Comparison of ENCODE assay signal across 24 mouse cellular contexts in the genomic region with DNA sequence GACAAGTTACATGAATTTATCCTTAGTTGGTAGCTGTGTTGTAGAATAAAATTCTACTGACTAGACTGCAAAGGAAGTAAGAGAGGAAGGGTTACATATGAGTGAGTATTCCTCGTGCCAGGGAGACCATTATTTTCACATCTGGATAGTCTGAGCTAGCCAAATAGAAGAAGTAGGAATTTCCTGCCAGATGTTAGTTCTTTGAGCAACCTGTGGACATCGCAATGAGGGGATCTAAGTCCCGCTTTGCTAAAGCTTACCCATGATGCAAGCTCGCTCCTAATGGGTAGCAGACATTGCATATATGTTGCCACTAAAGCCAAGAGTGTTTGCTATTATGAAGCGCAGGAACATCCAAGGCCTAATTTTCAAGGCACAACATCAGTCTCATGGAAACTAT. TPM values are rescaled to one million over a fixed set of nuclear protein-coding genes. Genes with fewer than 3 reads are reported as not detected.
A peak's percentile ranks its signal among the peaks of the same experiment; 100 is the strongest.
DNase-seq lines count a peak whose midpoint lies in the region; ATAC-seq and TF ChIP-seq lines count a peak whose summit lies in the region.
"Had no signal": no experiment of that assay in that cellular context is flagged by ENCODE, and none has a peak within 500 bp of the region (broad histone marks: within the 10 kb centered on the region; RNA-seq: fewer than 3 reads in every experiment).

No protein-coding gene starts in this region.

- peaks cover 12% of the 10 kb centered on the region for H3K4me1 ChIP-seq in heart, embryonic 11.5 days (ENCODE audit: control insufficient read depth, insufficient read depth, low read length)
- H3K4me1 ChIP-seq in embryonic facial prominence, embryonic 12.5 days, result peaks cover 7% of the 10 kb centered on the region; the same call in 1 of the 2 replicates
- peaks cover 17% of the 10 kb centered on the region for H3K4me1 ChIP-seq in limb, embryonic 12.5 days (replicated peaks)
- 0 out of 2 replicates have a peak, but pooled peaks cover 4% of the 10 kb centered on the region for H3K4me1 ChIP-seq in intestine, postnatal 0 days (replicated peaks; ENCODE audit: control insufficient read depth, insufficient read depth, low read length)
- H3K4me1 ChIP-seq: liver, embryonic 13.5 days; lung, embryonic 15.5 days; neural tube, embryonic 12.5 days had no signal

- DNase-seq in heart, adult 11 months, result peak; percentile 57
- DNase-seq in 416B (ENCODE audit: low read depth), result peak; percentile 24
- no peak for DNase-seq in kidney, adult 11 months
- DNase-seq in lung, postnatal 14 days, result no peak
- DNase-seq: adrenal gland, adult 8-10 months; cerebellum, adult 9-10 months; forebrain, postnatal 0 days; gastrocnemius, adult 2 months; heart, adult 18-20 months; heart, postnatal 4 days; liver, embryonic 13.5 days; right cerebral cortex, adult 18-20 months had no signal

- H3K9ac ChIP-seq in heart, embryonic 11.5 days (ENCODE audit: low read depth, low read length), result no peak overlapping the region
- H3K9ac ChIP-seq in embryonic facial prominence, embryonic 12.5 days, result no peak overlapping the region
- H3K9ac ChIP-seq in limb, embryonic 12.5 days (replicated peaks), result no peak overlapping the region
- H3K9ac ChIP-seq in intestine, postnatal 0 days (ENCODE audit: low read depth, low read length), result no peak overlapping the region
- H3K9ac ChIP-seq: forebrain, postnatal 0 days; liver, embryonic 13.5 days; lung, embryonic 15.5 days; midbrain, embryonic 12.5 days; neural tube, embryonic 12.5 days had no signal

- H3K4me3 ChIP-seq in heart, embryonic 11.5 days (ENCODE audit: low read depth, low read length), result no peak overlapping the region
- no peak overlapping the region for H3K4me3 ChIP-seq in embryonic facial prominence, embryonic 12.5 days
- no peak overlapping the region for H3K4me3 ChIP-seq in limb, embryonic 12.5 days (replicated peaks)
- no peak overlapping the region for H3K4me3 ChIP-seq in intestine, postnatal 0 days (ENCODE audit: low read depth, low read length)
- H3K4me3 ChIP-seq: gastrocnemius, adult 2 months; liver, embryonic 13.5 days; lung, embryonic 15.5 days; midbrain, embryonic 12.5 days; neural tube, embryonic 12.5 days had no signal

- WGBS in heart, embryonic 11.5 days (ENCODE audit: insufficient replicate concordance), result 83% methylated on average over 5 of the region's 5 CpGs
- WGBS in embryonic facial prominence, embryonic 12.5 days, result 38% methylated on average over 5 of the region's 5 CpGs
- 28% methylated on average over 5 of the region's 5 CpGs for WGBS in limb, embryonic 12.5 days
- 73% methylated on average over 5 of the region's 5 CpGs for WGBS in intestine, postnatal 0 days

- no peaks in the 10 kb centered on the region for H3K9me3 ChIP-seq in heart, embryonic 11.5 days (replicated peaks; ENCODE audit: control insufficient read depth, low read length)
- H3K9me3 ChIP-seq in embryonic facial prominence, embryonic 12.5 days, result no peaks in the 10 kb centered on the region
- H3K9me3 ChIP-seq in limb, embryonic 12.5 days, result no peaks in the 10 kb centered on the region
- H3K9me3 ChIP-seq in intestine, postnatal 0 days (ENCODE audit: control insufficient read depth), result no peaks in the 10 kb centered on the region
- H3K9me3 ChIP-seq: liver, embryonic 13.5 days; lung, embryonic 15.5 days; midbrain, embryonic 12.5 days; neural tube, embryonic 12.5 days had no signal

- TF ChIP-seq CTCF in intestine, postnatal 0 days (IDR thresholded peaks at IDR 0.05; ENCODE audit: low read depth), result no peak

- H3K36me3 ChIP-seq in heart, embryonic 11.5 days (ENCODE audit: control insufficient read depth, insufficient read depth, low read length), result no peaks in the 10 kb centered on the region
- no peaks in the 10 kb centered on the region for H3K36me3 ChIP-seq in embryonic facial prominence, embryonic 12.5 days
- no peaks in the 10 kb centered on the region; the same call in 1 of the 2 replicates for H3K36me3 ChIP-seq in limb, embryonic 12.5 days
- H3K36me3 ChIP-seq in intestine, postnatal 0 days (ENCODE audit: control insufficient read depth, insufficient read depth), result no peaks in the 10 kb centered on the region
- H3K36me3 ChIP-seq: lung, embryonic 15.5 days; midbrain, embryonic 12.5 days; neural tube, embryonic 12.5 days had no signal

- no peak overlapping the region for H3K4me2 ChIP-seq in heart, embryonic 11.5 days
- no peak overlapping the region for H3K4me2 ChIP-seq in embryonic facial prominence, embryonic 12.5 days (replicated peaks)
- no peak overlapping the region for H3K4me2 ChIP-seq in limb, embryonic 12.5 days
- no peak overlapping the region for H3K4me2 ChIP-seq in intestine, postnatal 0 days (replicated peaks; ENCODE audit: low read depth)
- H3K4me2 ChIP-seq: liver, embryonic 13.5 days; lung, embryonic 15.5 days; midbrain, embryonic 12.5 days; neural tube, embryonic 12.5 days had no signal

- H3K27ac ChIP-seq in heart, embryonic 11.5 days (ENCODE audit: low read depth, low read length), result no peak overlapping the region
- H3K27ac ChIP-seq in embryonic facial prominence, embryonic 12.5 days, result 0 out of 2 replicates have a peak overlapping the region, but pooled peaks have one; percentile 41
- peak overlapping the region; percentile 35; the same call in 1 of the 2 replicates for H3K27ac ChIP-seq in limb, embryonic 12.5 days
- no peak overlapping the region for H3K27ac ChIP-seq in intestine, postnatal 0 days (ENCODE audit: low read depth, low read length)
- H3K27ac ChIP-seq: gastrocnemius, adult 2 months; kidney, postnatal 0 days; liver, embryonic 13.5 days; lung, embryonic 15.5 days; macrophage; midbrain, embryonic 12.5 days; neural tube, embryonic 12.5 days had no signal

- H3K27me3 ChIP-seq in heart, embryonic 11.5 days (ENCODE audit: control insufficient read depth, insufficient read depth, low read length), result no peaks in the 10 kb centered on the region
- no peaks in the 10 kb centered on the region for H3K27me3 ChIP-seq in embryonic facial prominence, embryonic 12.5 days
- H3K27me3 ChIP-seq in limb, embryonic 12.5 days, result no peaks in the 10 kb centered on the region
- no peaks in the 10 kb centered on the region for H3K27me3 ChIP-seq in intestine, postnatal 0 days (replicated peaks; ENCODE audit: control insufficient read depth, insufficient read depth, low read length)
- H3K27me3 ChIP-seq: liver, embryonic 13.5 days; lung, embryonic 15.5 days; midbrain, embryonic 12.5 days; neural tube, embryonic 12.5 days; Patski had no signal

- no peak for ATAC-seq in heart, embryonic 11.5 days (replicated peaks; ENCODE audit: insufficient number of reproducible peaks, low FRiP score, low TSS enrichment)
- no peak for ATAC-seq in embryonic facial prominence, embryonic 12.5 days (ENCODE audit: insufficient number of reproducible peaks, insufficient read depth, low FRiP score, low TSS enrichment)
- ATAC-seq in limb, embryonic 12.5 days (ENCODE audit: insufficient number of reproducible peaks, insufficient read depth, low FRiP score, low TSS enrichment, low read depth), result 0 out of 2 replicates have a peak, but pooled peaks have one; percentile 15
- ATAC-seq in intestine, postnatal 0 days, result no peak
- ATAC-seq: forebrain, postnatal 0 days; hindbrain, embryonic 16.5 days; intestine, embryonic 16.5 days; Patski had no signal

RNA-seq across cellular contexts. Expression of gene Kat6b, which starts 47.2 kb away (rescaled TPM):
- polyA plus RNA-seq in heart, embryonic 11.5 days (2014; fragmentation: Nextera tagmentation; extraction: Ambion mirVana), result 11.9 and 14.9 TPM in 2 replicates
- 28.6 and 31.1 TPM in 2 replicates for polyA plus RNA-seq in embryonic facial prominence, embryonic 12.5 days (2016; fragmentation: Nextera tagmentation; extraction: Ambion mirVana)
- 30.9 and 31.3 TPM in 2 replicates for polyA plus RNA-seq in limb, embryonic 12.5 days (2016; fragmentation: Nextera tagmentation; extraction: Ambion mirVana)
- 4.8 and 5.5 TPM in 2 replicates for polyA plus RNA-seq in intestine, postnatal 0 days (2015; fragmentation: Nextera tagmentation; extraction: Ambion mirVana)

Comparison
In these comparisons a context has a peak if more than half of its experiments do, and no peak if none do; other contexts are left out.
1. DNase-seq: peak in heart, adult 11 months (single experiment) and 416B (single experiment); none in kidney, adult 11 months (single experiment) and lung, postnatal 14 days (single experiment).
2. H3K27ac ChIP-seq: peak in embryonic facial prominence, embryonic 12.5 days (single experiment) and limb, embryonic 12.5 days (single experiment); none in heart, embryonic 11.5 days (single experiment) and intestine, postnatal 0 days (single experiment).